Mouse (Mus musculus) neural tube, embryonic 12.5 days (tissue): ENCODE measurements at regions not wholly inside any gene's neighbourhood (a gene's known extent, or its start where the extent isn't known, plus 50 kb on each side); places are given as distances from the start of the nearest gene placed in this dataset.

Experiments
- ATAC-seq: fragments of 200-750 bp; cut with Nextera tagmentation; 2 replicates; pipeline ENCODE4 v1.8.0; 2017; ENCODE audit warnings: low read depth, mild to moderate bottlenecking, moderate TSS enrichment, moderate library complexity; ENCODE audit not compliant: low FRiP score
- H3K27ac ChIP-seq: fragments of 300-500 bp; sonication (generic); 2 replicates; pipeline ENCODE4 v1.5.1; 2016
- H3K27me3 ChIP-seq: fragments of 300-500 bp; sonication (generic); replicated peaks from 2 replicates; pipeline ENCODE4 v1.6.1; 2016; ENCODE audit warnings: mild to moderate bottlenecking
- H3K36me3 ChIP-seq: fragments of 300-500 bp; sonication (generic); 2 replicates; pipeline ENCODE4 v1.6.1; 2016; ENCODE audit warnings: mild to moderate bottlenecking
- H3K4me1 ChIP-seq: fragments of 300-500 bp; sonication (generic); 2 replicates; pipeline ENCODE4 v1.6.1; 2016
- H3K4me2 ChIP-seq: fragments of 300-500 bp; sonication (generic); replicated peaks from 2 replicates; pipeline ENCODE4 v1.6.1; 2016; ENCODE audit warnings: mild to moderate bottlenecking
- H3K4me3 ChIP-seq: fragments of 300-500 bp; sonication (generic); 2 replicates; pipeline ENCODE4 v1.5.1; 2016
- H3K9ac ChIP-seq: fragments of 300-500 bp; sonication (generic); 2 replicates; pipeline ENCODE4 v1.6.1; 2016; ENCODE audit warnings: mild to moderate bottlenecking
- H3K9me3 ChIP-seq: fragments of 300-500 bp; sonication (generic); 2 replicates; pipeline ENCODE4 v1.6.1; 2016; ENCODE audit warnings: mild to moderate bottlenecking
- WGBS: fragments of 180-500 bp; shearing (Covaris S2); methylation state at CpG from one replicate; pipeline ENCODE4 v1.1.7; 2016; 5-methylcytosine and 5-hydroxymethylcytosine counted together

DNA sequence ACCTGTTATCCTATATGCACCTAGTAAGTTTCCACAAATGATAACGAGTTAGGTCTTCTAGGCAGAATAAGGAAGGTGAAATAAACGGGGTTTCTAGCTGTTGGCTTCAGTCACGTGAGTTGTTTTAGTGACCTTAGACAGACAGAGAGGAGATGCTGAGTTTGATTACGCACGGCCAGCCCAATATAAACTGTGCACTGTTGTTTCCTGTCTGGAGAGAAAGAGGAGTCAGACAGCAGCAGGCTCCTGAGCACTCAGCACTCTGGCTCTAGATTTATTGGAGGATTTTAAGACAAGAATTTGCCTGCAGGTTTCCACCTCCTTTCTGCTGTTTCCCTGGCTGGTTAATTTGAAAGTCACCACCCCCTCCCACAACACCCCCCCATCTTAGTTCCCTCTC is 570.4 kb upstream of the Nox3 start:
- H3K4me2 ChIP-seq: 0 out of 2 replicates have a peak overlapping the region, but pooled peaks have one; percentile 1
- H3K9ac ChIP-seq: no peak overlapping the region
- H3K27ac ChIP-seq: no peak overlapping the region
- ATAC-seq: no peak
- WGBS: 34% methylated on average over 5 of the region's 5 CpGs
- no peaks in the 10 kb centered on the region for H3K27me3 ChIP-seq
- H3K4me3 ChIP-seq: no peak overlapping the region
- H3K4me1 ChIP-seq: peaks cover 12% of the 10 kb centered on the region
- H3K9me3 ChIP-seq: no peaks in the 10 kb centered on the region
- no peaks in the 10 kb centered on the region for H3K36me3 ChIP-seq

- Histone ChIP-seq H3K27me3 (no peaks in the 10 kb centered on the region), H3K4me1 (peaks cover 12% of the 10 kb centered on the region), H3K9me3 (no peaks in the 10 kb centered on the region), H3K27ac (no peak overlapping the region), H3K9ac (no peak overlapping the region), H3K36me3 (no peaks in the 10 kb centered on the region), H3K4me2 (no peak overlapping the region), H3K4me3 (no peak overlapping the region)
- no peak for ATAC-seq
- WGBS: 85% methylated on average over 5 of the region's 5 CpGs
Observed at GRCm38 (mm10) chr17:4268380-4268779, 572.3 kb upstream of the Nox3 start.

DNA sequence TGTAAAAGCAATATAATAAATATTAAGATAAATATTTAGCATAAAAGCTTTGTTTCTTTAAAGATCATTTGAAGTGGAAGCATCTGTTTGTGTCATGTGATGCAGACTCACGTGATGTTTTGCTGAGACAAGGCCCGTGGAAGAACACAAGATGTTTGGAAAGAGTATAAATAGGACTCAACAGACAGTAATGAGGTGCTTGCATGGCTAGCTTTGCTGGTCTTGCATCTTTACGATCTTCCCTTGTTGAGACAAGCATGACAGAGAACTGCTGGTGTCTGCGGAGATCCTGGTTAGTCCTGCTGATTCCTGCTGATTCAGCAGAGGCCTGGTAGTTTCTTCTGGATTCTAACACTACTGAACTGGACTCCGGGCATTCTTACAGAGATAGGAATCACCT is 576.4 kb upstream of the Nox3 start:
- ATAC-seq: no peak
- Histone ChIP-seq H3K27me3 (no peaks in the 10 kb centered on the region), H3K27ac (no peak overlapping the region), H3K9me3 (no peaks in the 10 kb centered on the region), H3K4me2 (no peak overlapping the region), H3K4me1 (0 out of 2 replicates have a peak, but pooled peaks cover 5% of the 10 kb centered on the region), H3K4me3 (no peak overlapping the region), H3K9ac (no peak overlapping the region), H3K36me3 (no peaks in the 10 kb centered on the region)
- 82% methylated on average over 5 of the region's 5 CpGs for WGBS

DNA sequence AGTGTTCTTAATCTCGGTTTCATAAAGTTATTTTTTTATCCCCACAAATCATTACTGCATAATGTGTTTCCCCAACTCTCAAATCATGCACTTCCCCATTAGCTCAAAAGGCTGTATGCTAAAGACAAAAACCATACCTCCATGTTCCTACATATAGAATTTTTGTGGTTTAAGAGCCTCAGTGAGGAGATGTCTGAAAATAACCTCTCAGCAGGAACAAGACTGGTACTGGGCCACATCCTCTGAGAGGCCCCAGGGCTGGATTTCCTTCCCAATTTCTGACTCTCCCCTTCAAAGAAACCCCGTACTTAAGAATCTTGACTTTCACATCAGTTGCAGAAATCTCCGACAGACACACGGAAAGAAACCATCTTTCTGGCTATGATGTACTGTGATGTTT is 580.7 kb upstream of the Nox3 start:
- WGBS: 87% methylated on average over 4 of the region's 4 CpGs

DNA sequence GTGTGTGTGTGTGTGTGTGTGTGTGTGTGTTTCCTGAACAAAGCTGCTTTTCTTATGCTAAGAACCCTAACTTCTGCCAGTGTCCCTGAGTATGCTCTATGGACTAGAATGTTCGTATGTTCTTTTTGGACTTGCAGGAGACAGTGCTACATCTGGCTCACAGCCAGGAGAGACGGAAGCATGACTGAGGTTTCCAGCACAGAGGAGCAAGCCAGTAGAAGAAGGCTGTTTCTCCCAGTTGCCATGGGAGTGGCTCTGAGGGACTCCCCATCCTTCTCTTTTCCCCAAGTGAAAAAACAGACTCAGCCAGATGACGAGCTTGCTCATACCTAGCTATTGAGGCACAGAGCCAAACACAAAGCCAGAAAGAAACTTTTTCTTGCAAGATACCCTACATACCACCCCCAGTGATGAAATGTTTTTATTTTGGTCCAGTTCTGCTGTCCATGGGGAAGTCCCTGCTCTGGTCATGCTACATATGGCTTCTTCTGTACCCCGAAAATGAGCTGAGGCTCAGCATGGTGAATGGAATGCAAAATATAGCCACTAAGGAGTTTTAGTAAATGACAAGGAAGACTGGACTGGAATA is 582.3 kb upstream of the Nox3 start:
- no peak overlapping the region for H3K4me2 ChIP-seq
- H3K4me3 ChIP-seq: no peak overlapping the region
- WGBS: 77% methylated on average over 4 of the region's 4 CpGs
- ATAC-seq: no peak
- no peaks in the 10 kb centered on the region for H3K27me3 ChIP-seq
- no peak overlapping the region for H3K9ac ChIP-seq
- H3K27ac ChIP-seq: no peak overlapping the region
- no peaks in the 10 kb centered on the region for H3K4me1 ChIP-seq
- no peaks in the 10 kb centered on the region for H3K36me3 ChIP-seq
- no peaks in the 10 kb centered on the region for H3K9me3 ChIP-seq

More for the DNA sequence above, 580.7 kb upstream of the Nox3 start:
- Histone ChIP-seq H3K9ac (no peak overlapping the region), H3K36me3 (no peaks in the 10 kb centered on the region), H3K27ac (no peak overlapping the region), H3K9me3 (no peaks in the 10 kb centered on the region), H3K4me2 (no peak overlapping the region), H3K4me3 (no peak overlapping the region), H3K4me1 (no peaks in the 10 kb centered on the region), H3K27me3 (no peaks in the 10 kb centered on the region)
- no peak for ATAC-seq

DNA sequence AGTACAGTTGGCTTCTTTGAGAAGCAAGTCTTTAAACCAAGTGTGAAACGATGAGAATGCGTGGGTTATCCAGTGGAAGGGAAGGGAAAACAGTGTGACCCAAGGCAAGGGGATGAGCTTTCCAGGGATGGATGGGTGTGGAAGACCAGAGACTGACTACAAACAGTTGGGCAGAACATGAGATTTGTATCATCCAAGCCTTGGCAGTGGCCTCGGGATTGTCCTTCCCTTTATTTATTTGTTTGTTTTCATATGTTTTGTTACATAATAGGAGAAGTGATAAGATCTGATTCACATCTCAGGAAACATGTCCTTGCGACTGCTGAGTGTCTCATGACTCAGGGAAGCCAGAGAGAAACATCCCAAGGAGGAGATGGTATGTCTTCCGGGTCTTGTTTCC is 585.4 kb upstream of the Nox3 start:
- WGBS: 90% methylated on average over 5 of the region's 5 CpGs
- no peaks in the 10 kb centered on the region for H3K36me3 ChIP-seq
- H3K9ac ChIP-seq: no peak overlapping the region
- no peak for ATAC-seq
- H3K4me2 ChIP-seq: no peak overlapping the region
- H3K27me3 ChIP-seq: no peaks in the 10 kb centered on the region
- H3K9me3 ChIP-seq: no peaks in the 10 kb centered on the region
- H3K4me3 ChIP-seq: no peak overlapping the region
- H3K4me1 ChIP-seq: no peaks in the 10 kb centered on the region
- no peak overlapping the region for H3K27ac ChIP-seq

DNA sequence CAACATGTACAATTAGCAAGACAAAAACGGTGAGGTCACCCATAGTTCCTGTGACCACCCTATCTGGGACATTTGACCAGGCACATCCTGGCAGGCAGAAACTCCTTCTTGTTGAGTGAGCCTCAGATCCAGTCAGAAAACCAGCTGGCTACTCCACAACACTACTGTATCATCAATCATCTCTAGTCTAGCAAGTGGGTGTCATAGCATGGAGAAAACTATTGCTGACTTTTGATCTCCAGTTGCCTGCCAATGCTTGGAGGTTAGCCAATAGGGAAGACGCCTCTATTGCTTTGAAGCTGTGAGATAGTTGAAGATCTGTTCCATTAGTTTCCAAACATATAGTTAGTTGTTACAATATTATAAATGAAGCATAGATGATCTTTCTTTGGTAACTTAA is 595.4 kb upstream of the Nox3 start:
- no peak overlapping the region for H3K4me3 ChIP-seq
- H3K36me3 ChIP-seq: no peaks in the 10 kb centered on the region
- 95% methylated on average over 2 of the region's 2 CpGs for WGBS
- H3K27ac ChIP-seq: no peak overlapping the region
- ATAC-seq: no peak
- H3K27me3 ChIP-seq: no peaks in the 10 kb centered on the region
- no peaks in the 10 kb centered on the region for H3K4me1 ChIP-seq
- H3K9ac ChIP-seq: no peak overlapping the region
- H3K9me3 ChIP-seq: no peaks in the 10 kb centered on the region
- no peak overlapping the region for H3K4me2 ChIP-seq

- no peak for ATAC-seq
- H3K36me3 ChIP-seq: no peaks in the 10 kb centered on the region
- no peaks in the 10 kb centered on the region for H3K27me3 ChIP-seq
- H3K4me3 ChIP-seq: no peak overlapping the region
- no peak overlapping the region for H3K27ac ChIP-seq
- peaks cover 7% of the 10 kb centered on the region; the same call in 1 of the 2 replicates for H3K4me1 ChIP-seq
- 86% methylated on average over 6 of the region's 6 CpGs for WGBS
- H3K9ac ChIP-seq: no peak overlapping the region
- H3K9me3 ChIP-seq: no peaks in the 10 kb centered on the region
- H3K4me2 ChIP-seq: no peak overlapping the region
Observed at GRCm38 (mm10) chr17:4296521-4297155, 600.6 kb upstream of the Nox3 start.

GRCm38 (mm10) chr17:4297156-4297535 is 601.1 kb upstream of the Nox3 start:
- no peak for ATAC-seq
- Histone ChIP-seq H3K4me1 (peaks cover 7% of the 10 kb centered on the region; the same call in 1 of the 2 replicates), H3K36me3 (no peaks in the 10 kb centered on the region), H3K4me3 (no peak overlapping the region), H3K9ac (no peak overlapping the region), H3K27me3 (no peaks in the 10 kb centered on the region), H3K9me3 (no peaks in the 10 kb centered on the region), H3K4me2 (no peak overlapping the region), H3K27ac (no peak overlapping the region)
- 82% methylated on average over 1 of the region's 1 CpGs for WGBS

DNA sequence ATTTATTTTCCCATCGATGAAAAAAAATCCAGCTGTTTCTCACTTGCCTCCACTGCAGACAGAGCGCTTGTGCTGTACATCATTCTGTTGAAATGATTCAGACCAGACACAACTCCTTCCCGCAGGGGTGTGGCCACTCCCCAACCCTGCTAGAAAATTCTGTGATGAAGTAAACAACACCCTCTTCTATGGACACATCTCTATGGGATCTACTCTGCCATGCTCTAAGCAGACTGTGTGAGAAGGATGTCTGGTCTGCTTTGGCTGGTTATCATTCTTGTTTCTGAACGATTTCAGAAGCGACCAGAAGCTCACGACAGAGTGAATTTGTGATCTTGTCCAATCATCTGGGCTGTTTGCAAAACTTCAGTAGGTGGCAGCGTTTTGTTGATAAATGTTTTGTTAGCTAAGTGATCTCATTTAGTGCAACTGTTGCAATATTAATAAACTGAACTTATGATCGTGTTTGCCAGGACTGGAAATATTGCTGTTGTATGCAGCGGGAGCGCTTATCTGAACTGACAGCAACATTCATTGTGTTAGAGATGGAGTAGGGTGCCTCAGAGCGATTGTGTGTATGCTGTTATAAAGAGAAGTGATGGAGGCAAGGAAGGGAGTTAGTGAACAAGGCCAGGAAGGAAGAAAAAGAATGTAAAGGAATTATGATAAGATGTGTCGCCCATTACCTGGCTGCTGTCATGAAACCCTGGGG is 605.2 kb upstream of the Nox3 start:
- WGBS: 88% methylated on average over 12 of the region's 12 CpGs

GRCm38 (mm10) chr17:4311785-4312379 is 615.8 kb upstream of the Nox3 start:
- ATAC-seq: no peak
- Histone ChIP-seq H3K27ac (no peak overlapping the region), H3K4me3 (no peak overlapping the region), H3K9me3 (no peaks in the 10 kb centered on the region), H3K4me2 (no peak overlapping the region), H3K27me3 (no peaks in the 10 kb centered on the region), H3K36me3 (no peaks in the 10 kb centered on the region), H3K9ac (no peak overlapping the region), H3K4me1 (no peaks in the 10 kb centered on the region)
- 51% methylated on average over 4 of the region's 4 CpGs for WGBS

More for the DNA sequence above, 605.2 kb upstream of the Nox3 start:
- Histone ChIP-seq H3K4me2 (no peak overlapping the region), H3K9ac (no peak overlapping the region), H3K36me3 (no peaks in the 10 kb centered on the region), H3K9me3 (no peaks in the 10 kb centered on the region), H3K4me1 (peaks cover 7% of the 10 kb centered on the region; the same call in 1 of the 2 replicates), H3K27ac (no peak overlapping the region), H3K27me3 (no peaks in the 10 kb centered on the region), H3K4me3 (no peak overlapping the region)
- no peak for ATAC-seq

GRCm38 (mm10) chr17:4319141-4319540 is 623.1 kb upstream of the Nox3 start:
- Histone ChIP-seq H3K27me3 (no peaks in the 10 kb centered on the region), H3K4me1 (no peaks in the 10 kb centered on the region), H3K27ac (no peak overlapping the region), H3K9me3 (no peaks in the 10 kb centered on the region), H3K4me2 (no peak overlapping the region), H3K36me3 (no peaks in the 10 kb centered on the region), H3K4me3 (no peak overlapping the region), H3K9ac (no peak overlapping the region)
- WGBS: 90% methylated on average over 4 of the region's 4 CpGs
- no peak for ATAC-seq
